In genomic region chr5:139907241-139907640, GRCm38 (mm10) we compare ENCODE assay signal across 8 mouse cellular contexts. TPM values are rescaled to one million over a fixed set of nuclear protein-coding genes. Genes with fewer than 3 reads are reported as not detected.
A peak's percentile ranks its signal among the peaks of the same experiment; 100 is the strongest.
DNase-seq lines count a peak whose midpoint lies in the region; ATAC-seq and TF ChIP-seq lines count a peak whose summit lies in the region.

No protein-coding gene starts in this region.

- H3K4me3 ChIP-seq in kidney, adult 2 months (ENCODE audit: insufficient read depth, low read depth, low read length): no peak overlapping the region
- peak overlapping the region; percentile 42; the same call in 1 of the 2 replicates for H3K4me3 ChIP-seq in cortical plate, adult 2 months (ENCODE audit: insufficient read depth, low read length)
- peak overlapping the region; percentile 61 for H3K4me3 ChIP-seq in heart, embryonic 16.5 days (ENCODE audit: low read length)
- peak overlapping the region; percentile 58 for H3K4me3 ChIP-seq in stomach, embryonic 16.5 days (replicated peaks; ENCODE audit: low read length)

- no peak overlapping the region for H3K9ac ChIP-seq in heart, embryonic 16.5 days (ENCODE audit: low read length)
- H3K9ac ChIP-seq in stomach, embryonic 16.5 days (ENCODE audit: low read length): no peak overlapping the region

- ATAC-seq in heart, embryonic 16.5 days (replicated peaks; ENCODE audit: extremely low read depth, insufficient read depth, low FRiP score): no peak
- ATAC-seq in stomach, embryonic 16.5 days (ENCODE audit: insufficient read depth, low FRiP score): no peak

- 5% methylated on average over 18 of the region's 19 CpGs for WGBS in kidney, adult 2 months
- WGBS in heart, embryonic 16.5 days: 2% methylated on average over 17 of the region's 19 CpGs
- 0% methylated on average over 19 of the region's 19 CpGs for WGBS in stomach, embryonic 16.5 days

- no peak for TF ChIP-seq POLR2A in kidney, adult 2 months (IDR thresholded peaks at IDR 0.05; ENCODE audit: low read depth, low read length)
- TF ChIP-seq POLR2A in cortical plate, adult 2 months (IDR thresholded peaks at IDR 0.05; ENCODE audit: extremely low read depth, insufficient read depth, low read length): no peak

- DNase-seq in kidney, adult 2 months: peak; percentile 44
- DNase-seq in kidney, adult 11 months: no peak
- DNase-seq in kidney, postnatal 4 days: peak; percentile 80 to 84
- peak; percentile 64 to 71 for DNase-seq in lung, postnatal 4 days
- DNase-seq in urinary bladder, adult 18-20 months (ENCODE audit: low spot score in 2 of 2): no peak

- H3K4me1 ChIP-seq in kidney, adult 2 months (ENCODE audit: control insufficient read depth, insufficient read depth, low read length): 0 out of 2 replicates have a peak, but pooled peaks cover 8% of the 10 kb centered on the region
- no peaks in the 10 kb centered on the region for H3K4me1 ChIP-seq in cortical plate, adult 2 months (ENCODE audit: control insufficient read depth, insufficient read depth, low read length)
- H3K4me1 ChIP-seq in heart, embryonic 16.5 days (ENCODE audit: control insufficient read depth, insufficient read depth, low read length): peaks cover 9% of the 10 kb centered on the region
- peaks cover 18% of the 10 kb centered on the region for H3K4me1 ChIP-seq in stomach, embryonic 16.5 days (ENCODE audit: control insufficient read depth, insufficient read depth, low read length)

- H3K4me2 ChIP-seq in heart, embryonic 16.5 days (ENCODE audit: low read depth, low read length): peak overlapping the region; percentile 98
- peak overlapping the region; percentile 84 for H3K4me2 ChIP-seq in stomach, embryonic 16.5 days (ENCODE audit: low read depth, low read length)

- peak; percentile 42; the same call in 1 of the 2 replicates for TF ChIP-seq CTCF in kidney, adult 2 months (conservative IDR thresholded peaks at IDR 0.05; ENCODE audit: insufficient read depth, insufficient read length, low read depth, low read length)
- TF ChIP-seq CTCF in cortical plate, adult 2 months (IDR thresholded peaks at IDR 0.05; ENCODE audit: extremely low read depth, insufficient read depth, low read length): peak; percentile 44

- no peak overlapping the region for H3K27ac ChIP-seq in kidney, adult 2 months (ENCODE audit: insufficient read depth, low read depth, low read length)
- no peak overlapping the region for H3K27ac ChIP-seq in cortical plate, adult 2 months (ENCODE audit: insufficient read depth, low read length)
- no peak overlapping the region for H3K27ac ChIP-seq in heart, embryonic 16.5 days (ENCODE audit: low read length)
- H3K27ac ChIP-seq in stomach, embryonic 16.5 days (ENCODE audit: low read length): no peak overlapping the region

- H3K36me3 ChIP-seq in kidney, adult 2 months (ENCODE audit: control insufficient read depth, insufficient read depth, low read length): no peaks in the 10 kb centered on the region
- H3K36me3 ChIP-seq in heart, embryonic 16.5 days (ENCODE audit: control insufficient read depth, insufficient read depth): no peaks in the 10 kb centered on the region
- no peaks in the 10 kb centered on the region for H3K36me3 ChIP-seq in stomach, embryonic 16.5 days (ENCODE audit: control insufficient read depth, insufficient read depth, low read length)

- no peaks in the 10 kb centered on the region for H3K9me3 ChIP-seq in heart, embryonic 16.5 days (replicated peaks; ENCODE audit: control insufficient read depth, low read length)
- no peaks in the 10 kb centered on the region for H3K9me3 ChIP-seq in stomach, embryonic 16.5 days (replicated peaks; ENCODE audit: control insufficient read depth, low read length)

- H3K27me3 ChIP-seq in kidney, adult 2 months (replicated peaks; ENCODE audit: control insufficient read depth, insufficient read depth, low read length): peaks cover 3% of the 10 kb centered on the region; the same call in 1 of the 2 replicates
- peaks cover 69% of the 10 kb centered on the region for H3K27me3 ChIP-seq in heart, embryonic 16.5 days (ENCODE audit: control insufficient read depth, insufficient read depth, low read length)
- peaks cover 57% of the 10 kb centered on the region for H3K27me3 ChIP-seq in stomach, embryonic 16.5 days (ENCODE audit: control insufficient read depth, insufficient read depth, low read length)

RNA-seq across cellular contexts. Expression of gene Elfn1, which starts 0.5 kb away (rescaled TPM):
- 9.6 and 10.3 TPM in 2 replicates for polyA plus RNA-seq in kidney, adult 2 months (2012; rRNA removed)
- 22.4 and 23.4 TPM in 2 replicates for polyA plus RNA-seq in cortical plate, adult 2 months (2012; rRNA removed)
- 0.19 and 0.68 TPM in 2 replicates for polyA plus RNA-seq in heart, embryonic 16.5 days (2015; fragmentation: Nextera tagmentation; extraction: Ambion mirVana)
- 0.11 and 0.36 TPM in 2 replicates for polyA plus RNA-seq in stomach, embryonic 16.5 days (2015; fragmentation: Nextera tagmentation; extraction: Ambion mirVana)

Comparison
In these comparisons a context has a peak if more than half of its experiments do, and no peak if none do; other contexts are left out.
1. DNase-seq: peak in kidney, adult 2 months (single experiment), kidney, postnatal 4 days (2 of 2) and lung, postnatal 4 days (2 of 2); none in kidney, adult 11 months (single experiment) and urinary bladder, adult 18-20 months (0 of 2).